Mouse (Mus musculus) olfactory bulb, adult 2 months (tissue): ENCODE results near the gene 2810459M11Rik.

ENCODE experiments used
- CTCF ChIP-seq: fragments of 200-500 bp; IDR thresholded peaks from 2 replicates; pipeline ENCODE4 v1.5.1; 2012; ENCODE audit warnings: low read depth, mild to moderate bottlenecking, low read length, moderate library complexity; ENCODE audit not compliant: insufficient read depth
- POLR2A ChIP-seq: fragments of 200-500 bp; IDR thresholded peaks from 2 replicates; pipeline ENCODE4 v1.6.1; 2012; ENCODE audit warnings: mild to moderate bottlenecking, low read depth, low read length, moderate library complexity; ENCODE audit not compliant: insufficient read depth

DNA sequence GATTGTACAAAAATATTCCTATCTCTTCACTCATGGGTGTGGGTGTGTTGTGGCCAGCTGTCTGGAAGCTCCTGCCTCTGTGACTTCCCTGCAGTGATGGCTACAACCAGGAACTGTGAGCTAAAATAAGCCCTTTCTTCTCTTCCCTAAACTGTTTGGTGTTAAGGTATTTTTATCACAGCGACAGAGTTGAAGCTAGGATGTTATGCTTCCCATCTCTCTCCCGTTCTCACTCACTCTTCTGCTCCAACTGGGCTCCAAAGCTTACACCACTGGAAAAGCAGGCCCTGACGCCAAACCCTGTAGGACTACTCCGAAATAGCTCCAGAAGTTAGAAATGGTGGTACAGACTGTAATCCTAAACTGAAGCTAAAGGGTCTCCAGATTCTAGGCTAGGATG is 607 bp upstream of the 2810459M11Rik start:
- no peak for TF ChIP-seq CTCF
- no peak for TF ChIP-seq POLR2A
